24 mouse cellular contexts compared by ENCODE assay signal in the genomic region with DNA sequence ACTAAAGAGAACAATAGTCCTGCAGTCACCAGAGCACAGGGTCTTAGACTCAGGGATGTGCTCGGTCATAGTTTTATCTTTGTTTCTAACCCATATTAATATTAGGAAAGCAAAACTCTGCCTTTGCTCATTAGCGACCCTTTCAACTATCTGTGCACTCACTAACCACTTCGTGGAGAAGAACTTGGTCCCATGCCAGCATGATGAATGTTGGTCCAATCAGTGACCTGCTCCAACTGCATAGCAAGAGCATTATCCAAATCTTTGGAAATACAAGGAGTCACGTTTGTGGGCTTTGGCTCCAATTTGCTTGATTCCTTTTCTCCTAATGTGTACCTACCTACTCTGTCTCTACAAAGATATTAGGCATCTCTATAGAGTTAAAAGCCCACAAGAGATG.
"Had no signal": no experiment of that assay in that cellular context is flagged by ENCODE, and none has a peak within 500 bp of the region (broad histone marks: within the 10 kb centered on the region; RNA-seq: fewer than 3 reads in every experiment).

No protein-coding gene starts in this region.

- H3K9ac ChIP-seq: heart, embryonic 12.5 days; hindbrain, embryonic 12.5 days; hindbrain, embryonic 14.5 days; intestine, embryonic 15.5 days; limb, embryonic 13.5 days; limb, embryonic 15.5 days; liver, embryonic 12.5 days had no signal

- H3K4me2 ChIP-seq: heart, embryonic 12.5 days; hindbrain, embryonic 12.5 days; hindbrain, embryonic 14.5 days; intestine, embryonic 15.5 days; limb, embryonic 13.5 days; limb, embryonic 15.5 days; liver, embryonic 12.5 days had no signal

- H3K27me3 ChIP-seq: heart, embryonic 12.5 days; hindbrain, embryonic 12.5 days; intestine, embryonic 15.5 days; limb, embryonic 13.5 days; limb, embryonic 15.5 days had no signal

- H3K4me3 ChIP-seq: gastrocnemius, adult 2 months; heart, embryonic 10.5 days; heart, embryonic 12.5 days; hindbrain, embryonic 10.5 days; hindbrain, embryonic 12.5 days; intestine, embryonic 15.5 days; limb, embryonic 13.5 days; limb, embryonic 15.5 days; liver, embryonic 12.5 days had no signal

- H3K9me3 ChIP-seq: heart, embryonic 10.5 days; heart, embryonic 12.5 days; hindbrain, embryonic 10.5 days; hindbrain, embryonic 12.5 days; intestine, embryonic 15.5 days; limb, embryonic 13.5 days; limb, embryonic 15.5 days; liver, embryonic 12.5 days had no signal

- H3K36me3 ChIP-seq: hindbrain, embryonic 10.5 days; hindbrain, embryonic 12.5 days; intestine, embryonic 15.5 days; limb, embryonic 13.5 days; limb, embryonic 15.5 days; liver, embryonic 12.5 days had no signal

- ATAC-seq: inflammation-experienced regulatory T-cells, adult 6 months; intestine, embryonic 15.5 days; intestine, postnatal 0 days; liver, embryonic 12.5 days had no signal

- DNase-seq: gastrocnemius, adult 2 months; gastrocnemius, postnatal 10 days; gastrocnemius, postnatal 25 days; heart, adult 18-20 months; heart, postnatal 10 days; heart, postnatal 4 days; kidney, adult 18-20 months; kidney, adult 8-10 months; kidney, postnatal 10 days; kidney, postnatal 25 days; layer of hippocampus, adult 9-11 months; layer of hippocampus, postnatal 36 days; left cerebral cortex, postnatal 4 days had no signal

- H3K4me1 ChIP-seq: heart, embryonic 10.5 days had no signal

- H3K27ac ChIP-seq: gastrocnemius, adult 2 months; heart, embryonic 10.5 days; hindbrain, embryonic 10.5 days; hindbrain, embryonic 12.5 days; hindbrain, embryonic 14.5 days; intestine, embryonic 15.5 days; limb, embryonic 13.5 days; limb, embryonic 15.5 days; liver, embryonic 12.5 days had no signal
